Mouse (Mus musculus) hematopoietic stem cell, adult 5-6 weeks (primary cell): ENCODE results near the gene N4bp1. TPM values are rescaled to one million over a fixed set of nuclear protein-coding genes. Genes with fewer than 3 reads are reported as not detected.
A peak's percentile ranks its signal among the peaks of the same experiment; 100 is the strongest.

Experiments
- ATAC-seq, 2 experiments: fragments of 125-278 bp in 1 of 2; replicated peaks in 1 of 2; 2 replicates each; pipeline ENCODE4 v1.8.0; 2016 to 2017; ENCODE audit warnings: inconsistent platforms in 2 of 2, mild to moderate bottlenecking in 2 of 2, moderate number of reproducible peaks in 2 of 2, low read depth in 1 of 2, moderate TSS enrichment in 1 of 2; ENCODE audit not compliant: low FRiP score in 2 of 2, poor library complexity in 2 of 2, severe bottlenecking in 2 of 2, insufficient read depth in 1 of 2, low TSS enrichment in 1 of 2
- total RNA-seq: library from RNA; stranded (forward); fragments of 172-1452, 232-1000 nt; gene quantifications from 2 replicates; pipeline ENCODE4 v1.2.3, GENCODE M21; 2017

N4bp1 gene
- total RNA-seq, result 19.5 and 23.3 TPM in 2 replicates

- ATAC-seq, result peak; percentile 72 to 81
Measured at GRCm38 (mm10) chr8:86884489-86885463, at the start of gene N4bp1. Gene N4bp1 (minus strand): TSS chr8:86885258.

GRCm38 (mm10) chr8:86934841-86935240 lies 49.8 kb upstream of the N4bp1 start:
- no peak for ATAC-seq

GRCm38 (mm10) chr8:86934393-86934792 lies 49.3 kb upstream of the N4bp1 start:
- no peak for ATAC-seq

- ATAC-seq, result peak in 1 of 2 experiments; percentile 51; a peak in 1 of 4 replicates
Measured at GRCm38 (mm10) chr8:86933898-86934297, 48.8 kb upstream of the N4bp1 start.

- no peak for ATAC-seq
Measured at GRCm38 (mm10) chr8:86926237-86926636, 41.2 kb upstream of the N4bp1 start.

GRCm38 (mm10) chr8:86923219-86923835 lies 38.3 kb upstream of the N4bp1 start:
- no peak for ATAC-seq

GRCm38 (mm10) chr8:86922673-86923072 lies 37.6 kb upstream of the N4bp1 start:
- ATAC-seq, result no peak

- ATAC-seq, result no peak
Measured at GRCm38 (mm10) chr8:86922141-86922540, 37.1 kb upstream of the N4bp1 start.

GRCm38 (mm10) chr8:86920996-86921395 lies 35.9 kb upstream of the N4bp1 start:
- peak; percentile 62 to 72 for ATAC-seq

- ATAC-seq, result 0 out of 4 replicates have a peak, but pooled peaks have one; percentile 10 to 12
Measured at GRCm38 (mm10) chr8:86920455-86920854, 35.4 kb upstream of the N4bp1 start.

GRCm38 (mm10) chr8:86920024-86920423 lies 35.0 kb upstream of the N4bp1 start:
- no peak for ATAC-seq

GRCm38 (mm10) chr8:86919262-86919661 lies 34.2 kb upstream of the N4bp1 start:
- ATAC-seq, result no peak

GRCm38 (mm10) chr8:86918093-86918492 lies 33.0 kb upstream of the N4bp1 start:
- ATAC-seq, result no peak

GRCm38 (mm10) chr8:86917689-86918088 lies 32.6 kb upstream of the N4bp1 start:
- ATAC-seq, result no peak

- ATAC-seq, result no peak
Measured at GRCm38 (mm10) chr8:86916369-86916768, 31.3 kb upstream of the N4bp1 start.

GRCm38 (mm10) chr8:86911136-86911535 lies 26.1 kb upstream of the N4bp1 start:
- no peak for ATAC-seq

GRCm38 (mm10) chr8:86910250-86910649 lies 25.2 kb upstream of the N4bp1 start:
- ATAC-seq, result peak; percentile 91 to 97

- ATAC-seq, result peak; percentile 70 to 79
Measured at GRCm38 (mm10) chr8:86908536-86908935, 23.5 kb upstream of the N4bp1 start.
